Mouse (Mus musculus) bone marrow, adult 2 months (tissue): ENCODE results near the gene Ptprg. TPM values are rescaled to one million over a fixed set of nuclear protein-coding genes. Genes with fewer than 3 reads are reported as not detected.

ENCODE experiments used
- H3K27ac ChIP-seq: fragments of 200-500 bp; 2 replicates; pipeline ENCODE4 v1.5.1; 2012; ENCODE audit warnings: low read depth, mild to moderate bottlenecking, control low read depth, inconsistent platforms, low read length; ENCODE audit not compliant: control insufficient read depth, poor library complexity, insufficient read depth
- H3K4me1 ChIP-seq: fragments of 200-500 bp; 2 replicates; pipeline ENCODE4 v1.6.1; 2011; ENCODE audit warnings: low read length; ENCODE audit not compliant: control insufficient read depth, insufficient read depth
- H3K4me3 ChIP-seq: fragments of 200-500 bp; replicated peaks from 2 replicates; pipeline ENCODE3; 2011; ENCODE audit warnings: mild to moderate bottlenecking, low read depth, low read length, control low read depth; ENCODE audit not compliant: control insufficient read depth
- CTCF ChIP-seq: fragments of 200-500 bp; IDR thresholded peaks from 2 replicates; pipeline ENCODE4 v1.5.1; 2011; ENCODE audit warnings: low read length, control low read depth; ENCODE audit not compliant: control insufficient read depth, insufficient read depth
- POLR2A ChIP-seq: fragments of 200-500 bp; IDR thresholded peaks from 2 replicates; pipeline ENCODE4 v1.6.1; 2011; ENCODE audit warnings: low read depth, mild to moderate bottlenecking, control low read depth, low read length, borderline replicate concordance; ENCODE audit not compliant: control insufficient read depth
- WGBS: fragments of 180-500 bp; shearing (Covaris S2); methylation state at CpG from one replicate; pipeline ENCODE4 v1.1.7; 2018; 5-methylcytosine and 5-hydroxymethylcytosine counted together
- polyA plus RNA-seq: library from polyadenylated mRNA; stranded (reverse); fragments of >200 nt; gene quantifications from 2 replicates; pipeline ENCODE4 v1.2.4, GENCODE M21; 2011; ENCODE audit warnings: low replicate concordance; ENCODE audit not compliant: missing spikeins, insufficient read depth, insufficient read length

Ptprg gene
- polyA plus RNA-seq, 1 experiment, result 0.27 TPM

DNA sequence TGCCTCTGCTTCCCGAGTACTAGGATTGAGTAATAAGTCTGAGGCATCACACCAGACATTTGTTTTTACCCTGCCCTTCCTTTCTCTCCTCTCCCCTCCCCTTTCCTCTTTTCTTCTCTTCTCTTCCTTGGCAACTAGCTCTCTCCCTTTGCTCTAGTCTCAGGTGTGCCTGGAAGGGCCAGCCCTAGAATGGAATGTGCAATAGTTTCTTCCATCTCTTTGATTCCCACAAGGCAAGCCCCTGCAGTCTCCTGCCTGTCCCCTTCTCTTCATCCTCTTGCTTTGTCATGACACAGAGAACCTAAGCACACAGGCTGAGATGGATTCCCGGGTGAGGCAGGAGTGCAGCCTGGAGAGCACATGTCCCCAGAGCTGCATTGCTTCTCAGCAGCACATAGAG is 512.4 kb downstream of the Ptprg start:
- Histone ChIP-seq H3K27ac (no peak overlapping the region), H3K4me3 (no peak overlapping the region), H3K4me1 (no peaks in the 10 kb centered on the region)
- TF ChIP-seq POLR2A (no peak), CTCF (no peak)
- WGBS, result 58% methylated on average over 2 of the region's 2 CpGs

DNA sequence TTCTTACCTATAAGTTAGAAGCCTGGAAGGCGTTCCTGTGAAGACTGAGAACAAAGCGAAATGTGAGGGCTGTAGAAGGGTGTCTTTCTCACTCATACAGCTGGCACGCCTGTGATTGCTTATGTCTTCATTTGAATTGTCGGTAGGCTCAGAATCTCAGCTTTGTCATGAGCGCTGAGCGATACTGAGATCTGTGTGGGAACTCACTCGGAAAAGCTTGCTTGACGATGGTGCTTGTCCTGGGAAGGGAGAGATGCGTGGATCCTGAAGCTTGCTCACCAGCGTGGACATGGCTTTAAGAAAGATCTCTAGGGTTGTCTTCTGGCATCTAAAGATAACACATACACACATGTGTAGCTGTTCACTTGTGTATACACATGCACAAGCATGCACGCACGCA is 516.4 kb downstream of the Ptprg start:
- Histone ChIP-seq H3K27ac (no peak overlapping the region), H3K4me3 (no peak overlapping the region), H3K4me1 (no peaks in the 10 kb centered on the region)
- TF ChIP-seq POLR2A, result no peak
- TF ChIP-seq CTCF, result no peak
- 85% methylated on average over 12 of the region's 12 CpGs for WGBS

DNA sequence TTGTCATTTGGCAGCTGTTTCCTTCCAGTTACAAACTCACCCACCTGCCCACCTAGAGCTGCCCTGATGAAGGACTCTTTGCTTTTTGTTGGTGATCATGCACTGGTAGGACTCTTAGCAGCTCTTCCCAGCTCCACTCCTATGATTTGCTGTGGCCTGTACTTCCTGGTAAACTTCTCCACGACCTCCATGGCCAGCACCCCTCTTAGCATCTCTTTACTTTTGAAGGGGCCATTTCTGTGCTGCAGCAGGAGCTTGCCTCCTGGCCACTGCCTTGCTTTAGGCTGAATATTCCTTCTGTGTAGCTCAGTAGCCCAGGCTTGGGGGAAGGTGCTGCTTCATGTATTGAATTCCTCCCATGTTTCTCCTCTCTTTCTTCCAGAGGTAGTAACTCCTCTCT is 517.0 kb downstream of the Ptprg start:
- 31% methylated on average over 1 of the region's 1 CpGs for WGBS
- H3K27ac ChIP-seq, result no peak overlapping the region
- TF ChIP-seq CTCF (no peak), POLR2A (no peak)
- H3K4me1 ChIP-seq, result no peaks in the 10 kb centered on the region
- H3K4me3 ChIP-seq, result no peak overlapping the region

DNA sequence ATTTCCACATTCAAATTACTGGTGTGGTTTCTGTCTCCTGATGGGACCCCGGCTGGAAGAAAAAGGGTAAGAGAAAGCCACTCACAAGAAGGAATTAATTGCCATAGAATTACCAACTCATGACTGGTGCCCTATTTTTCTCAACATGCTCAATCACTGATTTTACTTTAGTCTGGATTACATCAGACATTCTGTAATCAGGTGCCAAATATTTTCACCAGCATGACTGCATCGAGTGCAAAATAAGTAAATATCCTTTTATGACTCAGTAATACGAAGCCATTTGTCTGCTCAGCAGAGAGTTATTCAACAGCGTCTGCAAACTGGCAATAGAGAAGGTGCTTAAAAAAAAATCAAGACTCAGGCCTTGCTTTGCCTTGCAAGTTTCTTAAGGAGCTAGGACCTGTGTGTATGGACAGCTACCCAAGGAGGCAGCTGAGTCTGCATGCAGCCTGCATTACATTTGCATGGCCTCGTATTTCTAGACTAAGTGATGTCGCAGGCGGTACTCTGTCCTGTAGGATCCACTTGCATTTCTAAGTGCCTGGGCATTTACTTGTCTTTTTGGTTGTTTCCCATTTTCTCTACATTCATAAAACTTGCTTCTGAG is 517.6 kb downstream of the Ptprg start:
- H3K4me3 ChIP-seq, result no peak overlapping the region
- no peak for TF ChIP-seq POLR2A
- no peak for TF ChIP-seq CTCF
- no peaks in the 10 kb centered on the region for H3K4me1 ChIP-seq
- no peak overlapping the region for H3K27ac ChIP-seq
- 78% methylated on average over 7 of the region's 7 CpGs for whole genome bisulfite sequencing

DNA sequence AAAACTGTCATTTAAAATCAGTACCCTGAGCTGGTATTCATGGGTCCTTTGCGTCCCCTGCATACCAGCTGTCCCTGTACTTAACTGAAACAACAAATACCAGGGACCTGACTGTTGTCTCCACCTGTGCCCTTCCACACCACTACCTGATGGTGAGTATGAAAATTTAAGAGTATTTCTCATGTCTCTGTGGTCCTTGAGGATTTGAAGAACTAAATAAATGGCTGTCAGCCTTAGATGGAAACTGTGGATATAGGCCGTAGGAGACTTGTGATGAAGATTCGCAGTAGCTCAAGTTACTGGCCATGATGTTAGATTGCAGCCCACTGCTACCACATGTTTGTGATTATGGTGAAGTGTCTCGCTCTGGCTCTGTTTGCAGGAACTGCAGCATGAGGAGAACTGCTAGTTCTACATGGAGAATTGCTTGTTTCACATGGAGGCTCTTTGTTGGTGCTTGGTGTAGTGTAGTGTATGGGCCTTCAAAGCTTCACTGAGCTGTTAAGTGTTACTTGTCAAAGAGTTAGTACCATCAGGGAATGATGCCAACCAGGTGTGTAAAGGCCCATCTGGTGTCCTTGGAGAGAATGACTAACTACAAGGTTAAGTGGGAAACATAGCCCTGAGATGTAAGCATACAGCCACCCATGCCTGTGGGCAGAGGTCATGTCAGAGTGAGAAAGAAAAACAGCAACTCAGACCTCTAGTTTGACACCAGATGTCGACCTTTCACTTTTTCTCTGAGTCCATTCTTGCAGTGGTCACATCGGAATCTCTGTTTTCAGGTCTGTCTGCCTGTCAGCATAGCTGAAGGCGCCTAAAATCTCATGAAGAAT is 518.9 kb downstream of the Ptprg start:
- Histone ChIP-seq H3K4me3 (no peak overlapping the region), H3K27ac (no peak overlapping the region), H3K4me1 (no peaks in the 10 kb centered on the region)
- TF ChIP-seq POLR2A (no peak), CTCF (no peak)
- WGBS, result 71% methylated on average over 7 of the region's 7 CpGs

DNA sequence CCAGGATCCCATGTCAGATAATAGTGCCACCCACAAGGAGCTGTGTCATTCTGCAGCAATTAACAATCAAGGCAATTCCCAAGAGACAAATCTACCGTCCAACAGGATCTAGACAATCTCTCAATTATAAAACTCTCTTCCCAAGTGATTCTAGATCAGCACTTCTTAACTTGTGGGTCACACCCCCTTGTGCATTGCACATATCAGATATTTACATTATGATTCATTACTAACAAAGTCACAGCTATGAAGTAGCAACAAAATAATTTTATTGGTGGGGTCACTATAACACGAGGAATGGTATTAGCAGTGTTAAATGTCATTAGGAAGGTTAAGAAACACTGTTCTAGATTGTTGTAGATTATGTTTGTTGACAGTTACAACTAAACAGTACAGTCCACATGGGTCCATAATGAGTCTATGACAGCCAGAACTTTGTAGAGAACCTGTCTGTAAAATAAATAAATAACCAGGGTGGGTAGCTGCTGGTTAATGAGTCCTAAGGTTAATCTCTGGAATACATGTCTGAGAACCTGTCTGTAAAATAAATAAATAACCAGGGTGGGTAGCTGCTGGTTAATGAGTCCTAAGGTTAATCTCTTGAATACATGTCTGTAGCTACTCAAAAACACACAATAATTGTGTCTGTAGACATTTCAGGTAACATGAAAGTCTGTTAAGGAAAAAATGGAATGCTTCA is 520.2 kb downstream of the Ptprg start:
- Histone ChIP-seq H3K4me3 (no peak overlapping the region), H3K27ac (no peak overlapping the region), H3K4me1 (no peaks in the 10 kb centered on the region)
- TF ChIP-seq CTCF (no peak), POLR2A (no peak)
- 73% methylated on average over 2 of the region's 2 CpGs for WGBS

DNA sequence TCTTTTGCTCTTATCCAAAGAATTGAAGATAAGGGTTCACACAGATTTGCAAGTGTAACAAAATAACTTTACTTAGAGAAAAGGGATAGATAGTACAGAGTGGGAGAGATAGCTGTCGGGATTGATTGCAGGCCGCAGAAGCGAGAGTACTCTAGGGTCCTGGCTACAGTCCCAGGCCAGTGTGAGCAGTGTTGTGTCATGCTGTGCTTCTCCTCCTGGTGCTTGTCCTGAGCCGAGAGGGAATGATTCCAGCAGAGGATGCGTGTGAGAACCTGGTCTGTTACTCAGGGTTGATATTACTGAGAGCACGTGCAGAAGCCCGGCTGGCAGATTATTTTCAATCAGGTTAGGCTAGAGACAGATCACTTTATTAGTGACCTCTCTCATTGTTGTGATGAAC is 523.9 kb downstream of the Ptprg start:
- H3K4me1 ChIP-seq, result no peaks in the 10 kb centered on the region
- H3K4me3 ChIP-seq, result no peak overlapping the region
- TF ChIP-seq POLR2A, result no peak
- no peak for TF ChIP-seq CTCF
- 78% methylated on average over 7 of the region's 7 CpGs for WGBS
- no peak overlapping the region for H3K27ac ChIP-seq

DNA sequence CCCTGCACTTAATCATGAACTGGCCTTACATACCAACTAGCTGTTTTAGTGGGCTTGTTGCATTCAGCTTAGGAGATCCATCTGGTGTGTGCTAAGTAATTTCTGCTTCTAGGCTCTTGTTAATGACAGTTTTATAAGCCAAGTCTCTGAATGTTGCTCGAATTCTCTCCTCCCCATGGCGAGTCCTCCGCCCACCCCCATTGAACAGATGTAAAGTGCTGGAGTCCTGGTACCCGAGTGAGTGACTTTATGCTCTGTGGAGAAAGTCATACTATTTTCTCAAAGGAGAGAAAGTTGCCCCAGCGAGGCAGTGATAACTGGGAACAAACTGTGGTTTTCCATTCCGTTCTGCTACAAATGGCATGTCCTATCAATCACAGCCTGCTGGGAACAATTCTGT is 525.9 kb downstream of the Ptprg start:
- Histone ChIP-seq H3K4me1 (no peaks in the 10 kb centered on the region), H3K27ac (no peak overlapping the region), H3K4me3 (no peak overlapping the region)
- 66% methylated on average over 6 of the region's 6 CpGs for WGBS
- TF ChIP-seq POLR2A (no peak), CTCF (no peak)
